Mouse (Mus musculus) left cerebral cortex, postnatal 4 days (tissue): Measurements from ENCODE around the gene Chd6. TPM values are rescaled to one million over a fixed set of nuclear protein-coding genes. Genes with fewer than 3 reads are reported as not detected.
"Not testable (repeated sequence)": the region's sequence is repeated elsewhere in the genome, so short reads cannot be mapped to it uniquely, and the experiment has no call there.

Experiments used
- DNase-seq: peaks from one replicate; pipeline ENCODE4 v3.0.0-alpha.2; 2022
- intact Hi-C: fragments of 180-260 bp; cut with DNase I; formaldehyde crosslinking; loops from one replicate; pipeline ENCODE4 v1.15.1; 2025
- total RNA-seq, 2 experiments: library from RNA; stranded (reverse); gene quantifications; 2 replicates each; pipeline ENCODE4 v1.2.3; 2021

The Chd6 gene
- total RNA-seq, 2 experiments from 2014 or later: 59.1 to 66.4 TPM

DNA sequence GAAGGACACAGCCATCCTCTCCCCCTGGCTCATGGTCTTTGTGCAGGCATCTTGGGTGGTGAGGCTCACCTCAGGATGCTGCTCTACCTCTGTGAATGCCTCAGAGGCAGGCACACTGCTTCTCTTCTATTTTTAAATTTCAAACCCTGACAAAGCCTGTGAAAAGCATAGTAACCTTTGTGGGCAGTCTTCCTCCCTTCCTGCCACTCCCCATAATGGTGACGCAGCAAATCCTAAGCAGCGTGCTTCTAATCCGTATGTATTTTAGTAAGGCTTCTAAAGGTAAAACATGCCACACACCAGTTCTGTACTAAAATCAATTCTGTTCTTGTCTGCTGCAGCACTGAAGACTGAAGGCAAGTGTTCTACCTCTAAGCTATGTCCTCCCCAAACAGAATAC is 116.4 kb downstream of the Chd6 start:
- intact Hi-C loops: no loop called here
- DNase-seq: no peak

DNA sequence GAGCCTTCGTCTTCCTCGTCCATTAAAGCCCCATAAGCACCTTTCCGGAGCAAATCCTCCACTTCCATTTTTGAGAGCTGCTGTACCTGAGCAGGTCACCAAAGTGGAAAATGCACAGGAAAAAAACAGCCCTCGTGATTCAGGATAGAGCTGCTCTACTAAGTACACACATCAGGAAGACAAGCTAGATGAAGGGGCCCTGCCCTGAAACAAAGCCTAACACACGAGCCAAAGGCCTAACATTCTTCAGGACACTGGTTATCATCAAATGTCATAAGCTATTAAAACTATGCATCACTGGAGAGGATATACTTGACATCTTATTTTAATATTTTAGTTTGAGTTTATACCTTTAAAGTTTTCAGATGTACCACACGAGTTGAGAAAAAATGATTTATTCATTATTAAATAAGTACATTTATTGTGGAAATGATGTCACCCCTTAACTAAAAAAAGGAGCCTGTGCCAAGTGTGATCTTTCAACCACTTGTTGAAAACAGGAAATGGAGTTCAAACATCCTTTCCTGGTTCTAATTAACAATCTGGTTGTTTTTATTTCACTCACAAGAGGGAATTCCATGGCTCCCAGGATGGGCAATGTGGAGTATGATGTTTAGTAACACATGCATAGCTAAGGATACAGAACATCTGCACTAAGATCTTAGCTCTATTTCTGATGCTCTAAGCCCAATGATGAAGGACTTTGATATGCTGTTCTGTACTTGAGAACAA is 118.4 kb downstream of the Chd6 start:
- DNase-seq: no peak
- intact Hi-C loops: no loop called here

DNA sequence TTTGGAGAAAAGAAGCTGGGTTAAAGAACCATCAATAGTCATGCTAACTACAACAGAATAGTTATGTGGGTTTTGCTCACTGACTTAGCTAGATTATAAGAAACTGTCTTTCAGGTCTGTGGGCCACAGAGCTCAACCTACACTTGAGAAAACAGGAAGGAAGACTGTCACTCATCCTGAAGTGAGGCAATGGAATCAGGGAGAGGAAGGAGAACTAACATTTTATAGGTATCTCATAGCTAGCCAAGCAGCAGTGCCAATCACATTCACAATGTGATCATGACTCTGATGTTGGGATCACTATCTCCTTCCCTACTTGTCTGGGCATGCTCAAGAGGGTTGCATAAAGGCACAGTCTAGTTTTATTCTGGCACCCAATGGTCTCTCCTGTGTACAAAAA is 121.4 kb downstream of the Chd6 start:
- DNase-seq: no peak
- intact Hi-C loops: no loop called here

DNA sequence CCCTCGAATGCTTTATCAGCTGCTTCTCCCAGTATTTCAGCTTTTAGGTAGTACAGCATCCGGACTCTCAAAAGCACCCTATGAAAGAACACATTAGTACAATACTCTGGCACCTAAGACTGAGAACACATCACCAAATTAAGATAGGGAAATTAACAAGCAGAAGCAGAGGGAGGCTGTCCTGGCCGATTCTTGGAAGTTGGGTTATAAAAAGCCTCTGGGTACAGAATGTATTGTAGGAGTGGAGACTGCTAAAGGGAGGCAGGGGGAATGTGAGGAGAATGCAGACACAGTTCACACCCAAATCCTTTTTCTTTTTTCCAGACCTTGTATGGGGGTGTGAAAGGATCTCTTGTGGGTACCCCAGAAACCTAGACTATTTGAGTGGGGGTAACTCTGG is 126.2 kb downstream of the Chd6 start:
- intact Hi-C loops: no loop called here
- no peak for DNase-seq

DNA sequence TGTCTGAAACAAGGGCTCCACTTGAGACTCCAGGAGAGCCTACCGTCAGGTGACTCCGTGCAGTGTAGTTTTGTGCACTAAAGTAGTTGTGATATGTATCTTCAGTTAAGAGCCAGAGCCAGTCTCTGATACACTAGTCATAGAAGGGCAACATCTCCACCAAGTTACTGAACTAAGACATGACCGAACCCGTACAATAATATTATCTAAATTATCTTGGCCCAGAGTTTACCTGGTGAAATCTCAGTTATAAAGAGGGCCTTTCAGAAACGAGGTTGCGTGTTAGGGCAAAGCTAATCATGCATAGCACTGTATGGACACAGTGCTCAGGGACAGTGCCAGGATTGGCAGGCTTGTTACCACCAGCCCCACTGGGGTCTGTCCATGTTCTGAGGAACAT is 127.1 kb downstream of the Chd6 start:
- DNase-seq: no peak
- intact Hi-C loops: no loop called here

GRCm38 (mm10) chr2:160978651-160979050 is 130.2 kb downstream of the Chd6 start:
- intact Hi-C loops: no loop called here
- DNase-seq: no peak

- intact Hi-C loops: no loop called here
- DNase-seq: no peak
These were observed 131.6 kb downstream of the Chd6 start for GRCm38 (mm10) chr2:160977248-160977647.

DNA sequence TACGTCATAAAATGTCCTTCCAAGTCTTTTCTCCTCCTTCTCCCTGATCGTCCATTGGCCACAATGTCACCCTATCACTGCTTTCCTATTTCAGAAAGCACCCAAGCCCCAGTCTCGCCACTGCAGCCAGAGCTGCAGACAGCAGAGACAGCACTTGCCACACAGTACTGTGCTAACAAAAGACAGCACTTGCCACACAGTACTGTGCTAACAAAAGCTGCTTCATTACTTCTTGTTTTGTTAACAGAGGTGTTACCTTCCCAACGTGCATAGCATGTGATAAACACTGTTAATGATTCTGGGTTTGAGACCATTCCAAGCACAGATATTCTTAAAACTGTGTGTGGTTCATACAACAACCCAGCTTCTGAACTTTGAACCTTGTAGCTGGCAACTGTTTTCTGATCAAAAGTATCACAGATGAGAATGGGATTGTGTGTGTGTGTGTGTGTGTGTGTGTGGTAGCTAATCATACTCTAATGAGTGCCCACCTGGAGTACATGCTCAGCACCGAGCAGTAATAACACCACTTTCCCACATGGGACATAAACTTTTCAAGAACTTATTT is 135.1 kb downstream of the Chd6 start:
- no peak for DNase-seq
- intact Hi-C loops: no loop called here

DNA sequence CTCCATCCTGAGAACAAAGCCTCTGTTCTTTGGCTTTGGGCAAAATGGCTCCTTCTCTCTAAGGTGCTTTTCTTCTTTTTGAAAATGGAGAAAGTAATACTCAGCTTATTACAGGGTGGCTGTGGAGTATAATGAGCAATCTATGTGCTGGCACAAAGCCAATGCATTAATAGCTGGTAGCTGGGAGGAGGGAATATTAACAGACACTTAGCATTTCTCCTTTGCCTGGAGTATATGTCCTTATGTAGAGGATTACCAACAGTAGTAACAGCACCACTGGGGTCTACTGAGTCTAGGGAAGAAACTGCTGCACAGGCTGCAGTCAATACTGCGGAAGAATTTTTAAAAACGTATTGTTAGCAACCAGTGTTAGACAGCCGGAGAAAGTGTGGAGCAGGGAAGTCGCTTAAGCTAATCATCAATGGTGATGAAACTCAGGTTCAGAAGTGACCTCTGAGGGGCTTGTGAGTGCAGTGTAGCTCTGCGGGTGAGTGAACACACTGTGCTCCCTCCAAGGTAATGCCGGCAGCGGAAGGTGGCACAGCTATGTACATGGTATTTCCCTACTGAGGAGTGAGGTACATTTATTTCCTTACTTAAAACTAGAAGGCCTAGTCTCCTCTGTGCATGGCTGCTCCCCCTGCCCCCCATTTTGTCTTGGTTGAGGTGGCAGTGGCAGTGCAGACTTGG is 136.6 kb downstream of the Chd6 start:
- intact Hi-C loops: no loop called here
- DNase-seq: no peak

GRCm38 (mm10) chr2:160962149-160962548 is 146.7 kb downstream of the Chd6 start:
- intact Hi-C loops: no loop called here
- DNase-seq: no peak

DNA sequence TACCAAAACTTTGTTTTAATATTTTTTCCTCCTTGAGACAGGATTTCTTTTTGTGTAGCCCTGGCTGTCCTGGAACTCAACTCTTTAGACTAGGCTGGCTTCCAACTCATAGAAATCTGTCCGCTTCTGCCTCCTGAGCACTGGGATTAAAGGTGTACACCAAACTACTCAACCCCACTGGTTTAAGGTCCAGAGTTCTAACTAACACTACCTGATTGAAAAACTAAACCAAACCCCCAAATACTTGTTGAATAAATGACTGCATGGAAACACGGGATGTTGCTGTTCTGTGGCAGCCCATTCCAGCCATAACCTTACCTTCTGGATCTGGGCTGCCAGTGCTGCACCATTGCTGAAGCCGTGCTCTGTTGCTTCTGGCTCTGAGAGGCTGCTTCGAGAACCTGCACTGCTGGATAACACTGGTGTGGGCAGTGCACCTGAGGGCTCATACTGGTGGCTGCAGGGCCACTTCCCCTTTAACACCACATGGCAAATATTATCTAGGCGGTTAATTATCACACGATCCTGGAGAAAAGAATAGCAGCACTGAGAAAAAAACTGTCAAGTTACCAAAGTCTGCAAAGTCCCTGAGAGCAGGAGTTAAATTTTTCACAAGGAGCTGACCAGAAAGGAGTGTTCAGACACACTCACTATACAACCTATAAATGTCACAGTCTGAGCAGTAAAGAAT is 147.8 kb downstream of the Chd6 start:
- intact Hi-C loops: no loop called here
- no peak for DNase-seq

GRCm38 (mm10) chr2:160959901-160960300 is 149.0 kb downstream of the Chd6 start:
- intact Hi-C loops: no loop called here
- peak; percentile 41 for DNase-seq

GRCm38 (mm10) chr2:160958737-160959136 is 150.1 kb downstream of the Chd6 start:
- intact Hi-C loops: no loop called here
- DNase-seq: no peak

GRCm38 (mm10) chr2:160957801-160958200 is 151.1 kb downstream of the Chd6 start:
- intact Hi-C loops, DNase-seq: not testable (repeated sequence)

- intact Hi-C loops, DNase-seq: not testable (repeated sequence)
These were observed 151.6 kb downstream of the Chd6 start for GRCm38 (mm10) chr2:160957307-160957706.

GRCm38 (mm10) chr2:160955331-160955730 is 153.5 kb downstream of the Chd6 start:
- intact Hi-C loops: no loop called here
- DNase-seq: no peak

GRCm38 (mm10) chr2:160954541-160954940 is 154.3 kb downstream of the Chd6 start:
- DNase-seq: no peak
- intact Hi-C loops: no loop called here

DNA sequence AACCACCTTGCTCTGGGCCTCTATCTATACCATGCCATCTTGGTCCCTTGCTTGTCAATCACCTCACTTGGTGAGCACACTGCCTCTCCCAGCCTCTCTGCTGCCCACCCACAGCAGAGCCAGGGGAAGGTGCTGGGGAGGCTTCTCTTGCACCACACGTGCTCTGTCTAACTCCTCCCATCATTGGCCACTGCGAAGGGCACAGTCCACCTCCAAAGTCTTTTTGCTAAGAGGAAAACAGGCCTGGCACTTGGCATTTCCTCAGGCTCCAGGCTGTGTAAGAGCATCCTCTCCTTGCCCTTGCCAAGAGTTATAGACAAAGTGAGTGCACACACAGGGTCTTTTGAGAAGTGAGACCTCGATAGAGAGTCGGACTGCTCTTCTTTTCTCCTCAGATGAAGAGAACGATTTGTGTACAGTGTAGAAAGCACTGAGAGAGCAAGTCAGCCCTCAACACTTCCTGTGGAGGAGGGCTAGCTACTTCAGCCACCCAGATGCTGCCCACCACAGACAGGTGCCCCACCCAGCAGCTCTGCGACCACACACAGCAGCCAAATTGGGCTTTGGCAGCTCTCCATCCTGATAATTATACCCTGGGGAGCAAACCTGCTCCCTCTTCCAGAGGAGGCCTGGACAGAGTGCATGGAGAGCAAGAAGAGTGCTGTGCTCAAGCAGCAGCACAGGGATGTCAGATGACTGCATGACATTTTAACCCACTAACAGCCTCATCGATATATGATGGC is 155.6 kb downstream of the Chd6 start:
- intact Hi-C loops: no loop called here

GRCm38 (mm10) chr2:160951595-160951994 is 157.3 kb downstream of the Chd6 start:
- intact Hi-C loops: no loop called here
- DNase-seq: no peak

More for the DNA sequence above, 155.6 kb downstream of the Chd6 start:
- peak; percentile 40 for DNase-seq

GRCm38 (mm10) chr2:160942443-160942842 is 166.4 kb downstream of the Chd6 start:
- intact Hi-C loops: loop anchor here (5.0 kb wide), 1 partner anchor 340 kb away; no protein-coding TSS in a partner anchor

More at GRCm38 (mm10) chr2:160942443-160942842, 166.4 kb downstream of the Chd6 start:
- no peak for DNase-seq
